Mouse (Mus musculus): ENCODE results near the gene Rnf20. TPM values are rescaled to one million over a fixed set of nuclear protein-coding genes. Genes with fewer than 3 reads are reported as not detected.

The Rnf20 gene
- 100 to 1,000 TPM; 104 to 108 TPM for total RNA-seq (2023)

DNA sequence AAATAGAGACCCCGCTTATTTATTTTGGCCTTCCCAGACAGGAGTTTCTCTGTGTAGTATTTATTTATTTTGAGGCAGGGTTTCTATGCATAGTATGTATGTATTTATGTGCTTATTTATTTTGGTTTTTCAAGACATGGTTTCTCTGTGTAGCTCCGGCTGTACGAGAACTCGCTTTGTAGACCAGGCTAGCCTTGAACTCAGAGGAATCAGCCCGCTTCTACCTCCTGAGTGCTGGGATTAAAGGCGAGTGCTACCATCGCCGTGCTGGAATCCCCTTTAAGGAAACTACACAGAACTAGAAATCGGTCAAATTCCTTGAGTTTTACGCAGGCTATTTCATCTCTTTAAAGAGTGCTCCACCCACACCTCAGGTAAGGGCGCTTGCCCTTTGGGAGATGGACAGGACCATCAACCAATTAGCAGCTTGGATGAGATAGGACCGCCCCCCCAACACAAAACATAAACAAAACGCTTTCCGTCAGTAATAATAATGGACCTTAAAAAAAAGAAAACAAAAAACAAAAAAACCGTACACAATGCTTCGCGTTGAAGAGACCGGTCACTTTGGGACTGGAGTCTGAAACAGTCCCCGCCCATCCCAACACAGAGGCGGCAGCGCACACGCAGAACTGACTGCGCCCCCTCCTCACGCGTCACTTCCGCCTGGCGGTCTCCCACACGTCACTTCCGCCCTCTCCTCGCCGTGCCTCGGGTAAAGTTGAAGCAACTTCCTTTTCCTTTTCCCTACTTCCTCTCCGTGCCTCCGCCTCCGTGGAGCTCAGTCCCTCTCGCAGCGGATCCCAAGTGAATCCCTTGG lies at the start of gene Rnf20:
Gene Rnf20, plus strand, starts transcription at position 688 of the 820 bp plus-strand sequence.

DNA sequence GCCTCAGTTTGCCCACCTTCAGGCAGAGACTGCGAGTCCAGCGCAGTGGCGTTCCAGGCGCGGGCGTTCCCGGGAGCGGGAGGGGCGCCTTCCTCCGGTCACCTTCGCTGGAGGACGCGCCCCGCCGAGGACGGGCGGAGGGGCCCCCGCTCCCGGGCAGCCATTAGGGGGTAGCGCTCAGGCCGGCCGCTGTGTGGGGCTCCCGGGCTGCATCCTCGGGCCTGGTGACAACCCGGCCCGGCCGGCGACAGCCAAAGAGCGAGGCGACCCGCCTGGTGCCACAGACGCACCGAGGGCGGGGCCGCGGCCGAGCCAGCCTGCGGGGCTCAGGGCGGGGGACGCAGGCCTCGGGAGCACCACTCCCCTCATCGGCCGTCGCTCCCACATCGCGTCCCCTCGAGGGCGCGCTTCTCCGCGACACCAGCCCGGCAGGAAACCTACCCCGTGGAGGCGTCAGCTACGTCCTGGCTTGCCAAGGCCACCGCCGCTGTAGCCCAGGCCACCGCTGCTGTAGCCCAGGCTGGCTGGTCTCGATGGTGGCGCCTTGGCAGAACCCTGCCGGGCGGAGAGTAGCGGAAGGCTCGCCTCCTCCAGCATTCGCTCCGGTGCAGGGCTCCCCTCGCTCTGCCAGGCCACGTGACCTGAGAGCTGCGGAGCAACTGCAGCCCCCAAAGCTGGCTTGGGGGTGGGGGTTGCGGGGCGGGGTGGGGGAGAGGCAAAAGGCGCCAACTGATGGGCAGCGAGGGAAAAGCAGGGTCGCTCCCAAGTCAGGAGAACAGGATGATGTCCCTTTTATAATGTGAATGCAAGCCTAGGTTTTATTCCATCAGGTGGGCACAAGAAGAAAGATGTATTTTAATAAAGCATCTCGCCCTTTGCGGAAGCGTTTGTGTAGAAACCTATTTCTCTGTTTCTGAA lies 34.4 kb upstream of the Rnf20 start, which contains the start of gene Tmem246:
Gene Tmem246, minus strand, starts transcription at position 694 of the 918 bp plus-strand sequence.

DNA sequence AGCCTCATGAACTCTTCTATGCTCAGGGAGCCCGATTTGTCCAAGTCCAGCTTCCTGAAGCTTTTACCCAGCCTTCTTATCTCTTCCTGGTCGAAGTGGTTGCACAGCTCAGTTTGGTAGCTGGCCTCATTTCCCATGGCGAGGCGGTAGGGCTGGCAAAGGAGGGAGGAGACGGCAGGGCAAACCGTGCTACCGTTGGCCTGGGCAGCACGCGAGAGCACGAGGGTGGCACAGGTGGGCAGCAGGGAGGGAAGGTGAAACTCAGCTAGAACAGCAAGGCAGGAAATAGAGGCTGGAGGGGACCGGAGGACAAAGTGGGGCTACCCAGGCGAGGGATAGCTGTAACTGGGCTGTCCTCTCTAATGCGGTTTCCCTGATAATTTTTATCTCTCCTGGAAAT lies 50.0 kb downstream of the Rnf20 start, which contains the start of gene Ppp3r2:
Gene Ppp3r2, minus strand, starts transcription at position 213 of the 400 bp plus-strand sequence.

Other genes starting within 250 kb of the Rnf20 start
- not detected for gene Acnat2, start 223.9 kb upstream of the Rnf20 start, total RNA-seq (2023)
- not detected for gene Acnat1, start 158.1 kb upstream of the Rnf20 start, total RNA-seq (2023)
- gene Baat, start 125.4 kb upstream of the Rnf20 start, total RNA-seq (2023) = not detected
- 1 to 10 TPM; 6.5 to 6.9 TPM for gene Mrpl50, start 110.9 kb upstream of the Rnf20 start, total RNA-seq (2023)
- gene Zfp189, start 110.8 kb upstream of the Rnf20 start, total RNA-seq (2023) = 1 to 10 TPM; 1.4 to 1.5 TPM
- not detected for gene Aldob, start 82.5 kb upstream of the Rnf20 start, total RNA-seq (2023)
- gene Tmem246, start 34.1 kb upstream of the Rnf20 start, total RNA-seq (2023) = under 1 TPM in 1 of 2 experiments, not detected in 1; 0.71 TPM
- not detected for gene Ppp3r2, start 50.0 kb downstream of the Rnf20 start, total RNA-seq (2023)
- gene Grin3a, start 213.7 kb downstream of the Rnf20 start, total RNA-seq (2023) = not detected

All from neutrophil, adult 59 days (primary cell).